Mouse (Mus musculus): Measurements from ENCODE around the gene Lats2. TPM values are rescaled to one million over a fixed set of nuclear protein-coding genes. Genes with fewer than 3 reads are reported as not detected.
"Not testable (repeated sequence)": the region's sequence is repeated elsewhere in the genome, so short reads cannot be mapped to it uniquely, and the experiment has no call there.

Gene Lats2
- polyA plus RNA-seq, 1 experiment from 2014 or later: 10.9 TPM

GRCm38 (mm10) chr14:57696066-57696465, 62.1 kb downstream of the Lats2 start:
- Histone ChIP-seq H3K9ac (ENCODE audit: low read length) (no peak overlapping the region), H3K4me1 (replicated peaks; ENCODE audit: control insufficient read depth, insufficient read depth) (no peaks in the 10 kb centered on the region), H3K9me3 (ENCODE audit: control insufficient read depth, low read length) (no peaks in the 10 kb centered on the region), H3K27ac (replicated peaks) (no peak overlapping the region), H3K4me2 (replicated peaks; ENCODE audit: low read depth) (no peak overlapping the region), H3K27me3 (ENCODE audit: control insufficient read depth, insufficient read depth, low read length) (no peaks in the 10 kb centered on the region), H3K36me3 (ENCODE audit: control insufficient read depth, insufficient read depth, low read length) (peaks cover 25% of the 10 kb centered on the region), H3K4me3 (ENCODE audit: low read depth, low read length) (no peak overlapping the region)
- no peak for DNase-seq (ENCODE audit: low spot score)
- ATAC-seq (ENCODE audit: low FRiP score, low TSS enrichment): no peak
- TF ChIP-seq CTCF (IDR thresholded peaks at IDR 0.05; ENCODE audit: low read depth) (no peak), EP300 (optimal IDR thresholded peaks at IDR 0.05) (no peak)
- WGBS: 86% methylated on average over 15 of the region's 15 CpGs

DNA sequence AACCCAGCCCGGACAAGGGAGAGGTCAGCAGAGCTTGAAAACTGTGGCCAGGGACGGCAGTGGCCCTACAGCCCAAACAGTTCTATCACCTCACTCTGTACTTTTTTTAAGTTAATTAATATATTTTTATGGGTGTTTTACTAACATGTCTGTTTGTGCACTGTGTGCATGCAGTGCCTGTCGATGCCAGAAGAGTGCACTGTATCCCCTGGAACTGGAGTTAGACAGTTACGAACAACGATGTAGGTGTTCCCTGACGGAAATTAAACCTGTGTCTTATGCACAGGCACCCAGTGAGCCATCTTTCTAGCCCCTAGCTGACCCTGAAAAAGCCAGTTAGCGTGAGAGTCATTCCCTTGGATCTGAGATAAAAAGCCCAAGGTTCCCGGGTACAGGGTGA, 62.6 kb downstream of the Lats2 start:
- Histone ChIP-seq H3K36me3 (ENCODE audit: control insufficient read depth, insufficient read depth, low read length) (peaks cover 26% of the 10 kb centered on the region), H3K9ac (ENCODE audit: low read length) (no peak overlapping the region), H3K27me3 (ENCODE audit: control insufficient read depth, insufficient read depth, low read length) (no peaks in the 10 kb centered on the region), H3K27ac (replicated peaks) (no peak overlapping the region), H3K9me3 (ENCODE audit: control insufficient read depth, low read length) (no peaks in the 10 kb centered on the region), H3K4me1 (replicated peaks; ENCODE audit: control insufficient read depth, insufficient read depth) (no peaks in the 10 kb centered on the region), H3K4me3 (ENCODE audit: low read depth, low read length) (no peak overlapping the region), H3K4me2 (replicated peaks; ENCODE audit: low read depth) (no peak overlapping the region)
- no peak for ATAC-seq (ENCODE audit: low FRiP score, low TSS enrichment)
- DNase-seq (ENCODE audit: low spot score): no peak
- TF ChIP-seq CTCF (IDR thresholded peaks at IDR 0.05; ENCODE audit: low read depth) (peak; percentile 69), EP300 (optimal IDR thresholded peaks at IDR 0.05) (no peak)
- whole genome bisulfite sequencing: 85% methylated on average over 8 of the region's 8 CpGs

GRCm38 (mm10) chr14:57694246-57694645, 63.9 kb downstream of the Lats2 start:
- H3K4me1 ChIP-seq (replicated peaks; ENCODE audit: control insufficient read depth, insufficient read depth): no peaks in the 10 kb centered on the region
- H3K4me3 ChIP-seq (ENCODE audit: low read depth, low read length): no peak overlapping the region
- H3K4me2 ChIP-seq (replicated peaks; ENCODE audit: low read depth): no peak overlapping the region
- no peak for ATAC-seq (ENCODE audit: low FRiP score, low TSS enrichment)
- TF ChIP-seq CTCF (IDR thresholded peaks at IDR 0.05; ENCODE audit: low read depth): no peak
- TF ChIP-seq EP300 (optimal IDR thresholded peaks at IDR 0.05): no peak
- DNase-seq (ENCODE audit: low spot score): no peak
- H3K36me3 ChIP-seq (ENCODE audit: control insufficient read depth, insufficient read depth, low read length): peaks cover 23% of the 10 kb centered on the region
- no peak overlapping the region for H3K27ac ChIP-seq (replicated peaks)
- H3K27me3 ChIP-seq (ENCODE audit: control insufficient read depth, insufficient read depth, low read length): no peaks in the 10 kb centered on the region
- no peak overlapping the region for H3K9ac ChIP-seq (ENCODE audit: low read length)
- WGBS: 89% methylated on average over 16 of the region's 16 CpGs
- no peaks in the 10 kb centered on the region for H3K9me3 ChIP-seq (ENCODE audit: control insufficient read depth, low read length)

- 86% methylated on average over 17 of the region's 17 CpGs for WGBS
- H3K36me3 ChIP-seq (ENCODE audit: control insufficient read depth, insufficient read depth, low read length): peaks cover 18% of the 10 kb centered on the region; the same call in 1 of the 2 replicates
- H3K4me1 ChIP-seq (replicated peaks; ENCODE audit: control insufficient read depth, insufficient read depth): no peaks in the 10 kb centered on the region
- no peak overlapping the region for H3K9ac ChIP-seq (ENCODE audit: low read length)
- no peaks in the 10 kb centered on the region for H3K9me3 ChIP-seq (ENCODE audit: control insufficient read depth, low read length)
- H3K4me3 ChIP-seq (ENCODE audit: low read depth, low read length): no peak overlapping the region
- ATAC-seq (ENCODE audit: low FRiP score, low TSS enrichment) (no peak), DNase-seq (ENCODE audit: low spot score) (no peak)
- H3K27ac ChIP-seq (replicated peaks): no peak overlapping the region
- H3K27me3 ChIP-seq (ENCODE audit: control insufficient read depth, insufficient read depth, low read length): no peaks in the 10 kb centered on the region
- no peak overlapping the region for H3K4me2 ChIP-seq (replicated peaks; ENCODE audit: low read depth)
- no peak for TF ChIP-seq EP300 (optimal IDR thresholded peaks at IDR 0.05)
- TF ChIP-seq CTCF (IDR thresholded peaks at IDR 0.05; ENCODE audit: low read depth): no peak
Observed at GRCm38 (mm10) chr14:57692517-57693130, 65.6 kb downstream of the Lats2 start.

DNA sequence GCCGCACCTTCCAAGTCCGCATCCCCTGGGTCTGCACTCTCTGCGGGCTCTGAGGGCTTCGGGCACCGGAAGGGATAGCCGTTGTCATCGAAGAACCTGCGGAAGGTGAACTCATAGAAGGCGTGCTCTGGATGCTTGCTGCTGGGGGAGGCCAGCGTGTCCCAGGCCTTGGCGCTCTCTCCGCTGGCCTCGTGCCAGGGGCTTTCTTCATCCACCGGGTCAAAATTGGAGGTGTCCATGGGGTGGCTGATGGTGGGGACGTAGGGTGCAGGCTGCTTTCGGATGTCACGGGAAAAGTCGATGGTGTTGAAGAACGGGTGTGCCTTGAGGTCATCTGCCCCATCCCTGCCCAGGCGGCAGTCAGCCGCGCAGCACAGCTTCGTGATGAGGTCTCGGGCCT, 66.9 kb downstream of the Lats2 start:
- WGBS: 94% methylated on average over 24 of the region's 24 CpGs
- Histone ChIP-seq H3K9ac (ENCODE audit: low read length) (no peak overlapping the region), H3K4me2 (replicated peaks; ENCODE audit: low read depth) (no peak overlapping the region), H3K9me3 (ENCODE audit: control insufficient read depth, low read length) (no peaks in the 10 kb centered on the region), H3K4me3 (ENCODE audit: low read depth, low read length) (no peak overlapping the region), H3K36me3 (ENCODE audit: control insufficient read depth, insufficient read depth, low read length) (peaks cover 16% of the 10 kb centered on the region; the same call in 1 of the 2 replicates), H3K27me3 (ENCODE audit: control insufficient read depth, insufficient read depth, low read length) (no peaks in the 10 kb centered on the region), H3K4me1 (replicated peaks; ENCODE audit: control insufficient read depth, insufficient read depth) (no peaks in the 10 kb centered on the region), H3K27ac (replicated peaks) (no peak overlapping the region)
- TF ChIP-seq EP300 (optimal IDR thresholded peaks at IDR 0.05): no peak
- no peak for TF ChIP-seq CTCF (IDR thresholded peaks at IDR 0.05; ENCODE audit: low read depth)
- DNase-seq (ENCODE audit: low spot score) (no peak), ATAC-seq (ENCODE audit: low FRiP score, low TSS enrichment) (no peak)

GRCm38 (mm10) chr14:57690681-57691080, 67.5 kb downstream of the Lats2 start:
- H3K36me3 ChIP-seq (ENCODE audit: control insufficient read depth, insufficient read depth, low read length): peaks cover 14% of the 10 kb centered on the region; the same call in 1 of the 2 replicates
- no peaks in the 10 kb centered on the region for H3K4me1 ChIP-seq (replicated peaks; ENCODE audit: control insufficient read depth, insufficient read depth)

DNA sequence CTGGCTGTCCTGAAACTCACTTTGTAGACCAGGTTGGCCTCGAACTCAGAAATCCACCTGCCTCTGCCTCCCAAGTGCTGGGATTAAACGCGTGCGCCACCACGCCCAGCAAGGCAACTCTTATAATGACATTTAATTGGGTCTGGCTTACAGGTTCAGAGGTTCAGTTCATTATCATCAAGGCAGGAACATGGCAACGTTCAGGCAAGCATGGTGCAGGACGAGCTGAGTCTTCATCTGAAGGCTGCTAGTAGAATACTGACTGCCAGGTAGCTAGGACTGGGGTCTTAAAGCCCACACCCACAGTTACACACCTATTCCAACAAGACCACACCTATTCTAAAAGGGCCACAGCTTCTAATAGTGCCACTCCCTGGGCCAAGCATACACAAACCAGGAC, 70.1 kb downstream of the Lats2 start:
- H3K9me3 ChIP-seq (ENCODE audit: control insufficient read depth, low read length); ATAC-seq (ENCODE audit: low FRiP score, low TSS enrichment); H3K4me3 ChIP-seq (ENCODE audit: low read depth, low read length); H3K9ac ChIP-seq (ENCODE audit: low read length); DNase-seq (ENCODE audit: low spot score); H3K27ac ChIP-seq (replicated peaks); H3K4me2 ChIP-seq (replicated peaks; ENCODE audit: low read depth); H3K4me1 ChIP-seq (replicated peaks; ENCODE audit: control insufficient read depth, insufficient read depth); H3K36me3 ChIP-seq (ENCODE audit: control insufficient read depth, insufficient read depth, low read length); H3K27me3 ChIP-seq (ENCODE audit: control insufficient read depth, insufficient read depth, low read length): not testable (repeated sequence)
- WGBS: 94% methylated on average over 7 of the region's 7 CpGs

More at GRCm38 (mm10) chr14:57690681-57691080, 67.5 kb downstream of the Lats2 start:
- Histone ChIP-seq H3K27me3 (ENCODE audit: control insufficient read depth, insufficient read depth, low read length) (no peaks in the 10 kb centered on the region), H3K27ac (replicated peaks) (no peak overlapping the region), H3K9me3 (ENCODE audit: control insufficient read depth, low read length) (no peaks in the 10 kb centered on the region), H3K4me2 (replicated peaks; ENCODE audit: low read depth) (no peak overlapping the region), H3K9ac (ENCODE audit: low read length) (no peak overlapping the region), H3K4me3 (ENCODE audit: low read depth, low read length) (no peak overlapping the region)
- ATAC-seq (ENCODE audit: low FRiP score, low TSS enrichment) (no peak), DNase-seq (ENCODE audit: low spot score) (no peak)
- 89% methylated on average over 8 of the region's 8 CpGs for WGBS
- no peak for TF ChIP-seq CTCF (IDR thresholded peaks at IDR 0.05; ENCODE audit: low read depth)
- no peak for TF ChIP-seq EP300 (optimal IDR thresholded peaks at IDR 0.05)

Data from stomach, postnatal 0 days (tissue).